Mouse (Mus musculus) kidney, adult 2 months (tissue): ENCODE measurements around the gene Tanc1.

Source experiments
- CTCF ChIP-seq: fragments of 200-500 bp; conservative IDR thresholded peaks from 2 replicates; pipeline ENCODE4 v1.5.1; 2011; ENCODE audit warnings: low read depth, mild to moderate bottlenecking, control low read depth, low read length, moderate library complexity, mixed read lengths; ENCODE audit not compliant: insufficient read depth, insufficient read length
- POLR2A ChIP-seq: fragments of 200-500 bp; IDR thresholded peaks from one replicate; pipeline ENCODE4 v1.6.1; 2011; ENCODE audit warnings: low read depth, low read length, control low read depth

DNA sequence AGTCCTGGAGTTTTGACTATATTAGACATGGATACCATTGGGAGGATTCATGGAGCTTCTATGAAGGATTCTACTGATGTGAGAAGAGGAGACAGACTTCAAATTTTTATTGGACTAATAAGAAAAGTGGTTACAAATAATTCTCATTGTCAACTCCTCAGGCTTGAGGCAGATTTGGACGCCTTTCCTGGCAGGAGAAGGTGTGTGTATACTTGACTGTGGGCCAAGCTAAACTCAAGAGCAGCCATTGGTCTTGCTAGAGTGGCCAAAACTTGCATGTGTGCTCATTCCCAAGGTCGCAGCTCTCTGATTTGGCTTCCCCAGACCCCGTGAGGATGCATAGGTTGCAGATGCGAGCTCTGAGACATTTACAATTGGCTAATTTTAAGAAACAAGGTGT lies 148.9 kb downstream of the Tanc1 start:
- no peak for TF ChIP-seq CTCF
- no peak for TF ChIP-seq POLR2A
